Mouse (Mus musculus): Measurements from ENCODE around the gene Ugt1a1. TPM values are rescaled to one million over a fixed set of nuclear protein-coding genes. Genes with fewer than 3 reads are reported as not detected.
"Not testable (repeated sequence)": the region's sequence is repeated elsewhere in the genome, so short reads cannot be mapped to it uniquely, and the experiment has no call there.

Gene Ugt1a1
- polyA plus RNA-seq, 1 experiment from 2014 or later = 14.1 TPM

DNA sequence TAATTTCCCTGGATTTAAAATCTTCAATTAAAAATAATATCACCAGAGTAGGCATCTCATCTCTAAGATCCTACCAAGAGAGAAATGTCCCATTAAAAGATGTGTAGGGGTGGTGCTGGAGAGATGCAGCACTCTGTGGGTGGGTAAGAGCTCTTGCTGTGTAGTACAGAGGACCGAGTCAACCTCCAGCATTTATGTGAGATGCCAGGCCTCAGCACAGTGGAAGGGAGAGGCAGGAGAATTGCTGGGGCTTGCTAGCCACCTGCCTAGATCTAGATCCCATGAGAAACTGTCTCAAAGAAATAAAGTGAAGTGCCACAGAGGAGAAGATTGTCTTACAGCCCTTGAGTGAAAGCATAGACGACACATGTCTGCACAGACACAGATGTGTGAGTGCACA is 4.8 kb downstream of the Ugt1a1 start:
- Histone ChIP-seq H3K27me3 (ENCODE audit: control insufficient read depth, insufficient read depth, low read length) (no peaks in the 10 kb centered on the region), H3K36me3 (ENCODE audit: control insufficient read depth, insufficient read depth, low read length) (no peaks in the 10 kb centered on the region), H3K9ac (ENCODE audit: low read length) (no peak overlapping the region), H3K4me1 (ENCODE audit: control insufficient read depth, insufficient read depth, low read length) (no peaks in the 10 kb centered on the region), H3K4me3 (replicated peaks; ENCODE audit: low read length) (no peak overlapping the region), H3K27ac (ENCODE audit: low read length) (no peak overlapping the region), H3K4me2 (ENCODE audit: low read depth, low read length) (no peak overlapping the region), H3K9me3 (replicated peaks; ENCODE audit: control insufficient read depth, low read length) (peaks cover 55% of the 10 kb centered on the region)
- ATAC-seq (ENCODE audit: insufficient read depth, low FRiP score) = no peak
- 56% methylated on average over 2 of the region's 2 CpGs for WGBS

DNA sequence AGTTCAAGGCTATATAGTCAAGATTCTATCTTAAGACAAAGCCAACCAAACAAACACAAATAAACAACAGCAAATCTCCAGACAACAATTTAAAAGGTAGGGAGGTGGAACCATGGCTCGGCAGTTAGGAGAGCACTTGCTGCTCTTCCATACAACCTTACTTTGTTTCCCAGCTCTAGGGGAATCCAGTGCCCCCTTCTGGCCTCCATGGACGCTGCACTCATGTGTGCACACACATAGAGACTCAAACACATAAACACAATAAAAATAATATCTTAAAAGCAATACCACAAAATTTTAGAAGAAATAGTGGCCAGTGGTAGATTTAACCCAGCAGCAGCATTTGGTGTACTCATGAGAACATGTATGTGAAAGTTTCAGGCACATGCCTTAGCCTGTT is 5.4 kb downstream of the Ugt1a1 start:
- 64% methylated on average over 2 of the region's 2 CpGs for WGBS
- peaks cover 49% of the 10 kb centered on the region for H3K9me3 ChIP-seq (replicated peaks; ENCODE audit: control insufficient read depth, low read length)

GRCm38 (mm10) chr1:88217576-88217975 is 5.8 kb downstream of the Ugt1a1 start:
- Histone ChIP-seq H3K27me3 (ENCODE audit: control insufficient read depth, insufficient read depth, low read length) (no peaks in the 10 kb centered on the region), H3K4me2 (ENCODE audit: low read depth, low read length) (no peak overlapping the region), H3K4me3 (replicated peaks; ENCODE audit: low read length) (no peak overlapping the region), H3K27ac (ENCODE audit: low read length) (no peak overlapping the region), H3K9me3 (replicated peaks; ENCODE audit: control insufficient read depth, low read length) (peaks cover 45% of the 10 kb centered on the region), H3K36me3 (ENCODE audit: control insufficient read depth, insufficient read depth, low read length) (no peaks in the 10 kb centered on the region), H3K4me1 (ENCODE audit: control insufficient read depth, insufficient read depth, low read length) (no peaks in the 10 kb centered on the region), H3K9ac (ENCODE audit: low read length) (no peak overlapping the region)
- no peak for ATAC-seq (ENCODE audit: insufficient read depth, low FRiP score)
- 37% methylated on average over 3 of the region's 3 CpGs for WGBS

More for the DNA sequence above, 5.4 kb downstream of the Ugt1a1 start:
- no peak for ATAC-seq (ENCODE audit: insufficient read depth, low FRiP score)
- H3K9ac ChIP-seq (ENCODE audit: low read length) = no peak overlapping the region
- H3K36me3 ChIP-seq (ENCODE audit: control insufficient read depth, insufficient read depth, low read length) = no peaks in the 10 kb centered on the region
- no peaks in the 10 kb centered on the region for H3K4me1 ChIP-seq (ENCODE audit: control insufficient read depth, insufficient read depth, low read length)
- H3K27ac ChIP-seq (ENCODE audit: low read length) = no peak overlapping the region
- H3K4me3 ChIP-seq (replicated peaks; ENCODE audit: low read length) = no peak overlapping the region
- H3K27me3 ChIP-seq (ENCODE audit: control insufficient read depth, insufficient read depth, low read length) = no peaks in the 10 kb centered on the region
- H3K4me2 ChIP-seq (ENCODE audit: low read depth, low read length) = no peak overlapping the region

DNA sequence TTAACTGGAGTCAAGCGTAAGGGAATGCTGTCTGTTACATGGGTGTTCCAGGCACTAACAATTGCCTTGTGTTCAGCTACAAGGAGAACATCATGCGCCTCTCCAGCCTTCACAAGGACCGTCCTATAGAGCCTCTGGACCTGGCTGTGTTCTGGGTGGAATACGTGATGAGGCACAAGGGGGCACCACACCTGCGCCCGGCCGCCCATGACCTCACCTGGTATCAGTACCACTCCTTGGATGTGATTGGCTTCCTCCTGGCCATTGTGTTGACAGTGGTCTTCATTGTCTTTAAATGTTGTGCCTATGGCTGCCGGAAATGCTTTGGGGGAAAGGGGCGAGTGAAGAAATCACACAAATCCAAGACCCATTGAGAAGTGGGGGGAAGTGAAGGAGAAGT is 6.3 kb downstream of the Ugt1a1 start:
- no peak overlapping the region for H3K27ac ChIP-seq (ENCODE audit: low read length)
- no peaks in the 10 kb centered on the region for H3K36me3 ChIP-seq (ENCODE audit: control insufficient read depth, insufficient read depth, low read length)
- no peaks in the 10 kb centered on the region for H3K27me3 ChIP-seq (ENCODE audit: control insufficient read depth, insufficient read depth, low read length)
- H3K9ac ChIP-seq (ENCODE audit: low read length) = no peak overlapping the region
- H3K4me3 ChIP-seq (replicated peaks; ENCODE audit: low read length) = no peak overlapping the region
- ATAC-seq (ENCODE audit: insufficient read depth, low FRiP score) = no peak
- no peaks in the 10 kb centered on the region for H3K4me1 ChIP-seq (ENCODE audit: control insufficient read depth, insufficient read depth, low read length)
- no peak overlapping the region for H3K4me2 ChIP-seq (ENCODE audit: low read depth, low read length)
- peaks cover 41% of the 10 kb centered on the region for H3K9me3 ChIP-seq (replicated peaks; ENCODE audit: control insufficient read depth, low read length)
- WGBS = 73% methylated on average over 9 of the region's 9 CpGs

DNA sequence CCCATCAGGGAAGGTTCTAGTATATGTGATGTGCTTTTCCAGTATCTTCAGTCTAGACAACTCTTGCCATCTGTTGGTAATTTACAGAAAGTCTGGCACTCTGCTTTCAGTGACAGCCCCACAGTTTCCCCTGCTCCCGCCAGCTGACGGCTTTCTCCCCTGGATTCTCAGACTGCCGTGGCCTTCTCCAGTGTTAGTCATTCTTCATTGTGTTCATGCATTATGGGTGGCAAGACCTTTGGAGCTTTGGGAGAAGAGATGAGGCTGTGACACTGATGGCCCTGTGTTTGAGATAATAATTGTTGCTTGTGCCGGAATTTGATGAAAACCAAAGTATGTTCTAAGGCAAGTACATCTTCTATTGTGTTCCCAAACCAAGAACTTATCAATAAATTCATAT is 6.8 kb downstream of the Ugt1a1 start:
- ATAC-seq (ENCODE audit: insufficient read depth, low FRiP score) = no peak
- no peaks in the 10 kb centered on the region for H3K27me3 ChIP-seq (ENCODE audit: control insufficient read depth, insufficient read depth, low read length)
- no peaks in the 10 kb centered on the region for H3K36me3 ChIP-seq (ENCODE audit: control insufficient read depth, insufficient read depth, low read length)
- no peak overlapping the region for H3K4me2 ChIP-seq (ENCODE audit: low read depth, low read length)
- H3K27ac ChIP-seq (ENCODE audit: low read length) = no peak overlapping the region
- H3K9ac ChIP-seq (ENCODE audit: low read length) = no peak overlapping the region
- H3K4me1 ChIP-seq (ENCODE audit: control insufficient read depth, insufficient read depth, low read length) = no peaks in the 10 kb centered on the region
- H3K4me3 ChIP-seq (replicated peaks; ENCODE audit: low read length) = no peak overlapping the region
- WGBS = 50% methylated on average over 4 of the region's 4 CpGs
- H3K9me3 ChIP-seq (replicated peaks; ENCODE audit: control insufficient read depth, low read length) = peaks cover 35% of the 10 kb centered on the region

DNA sequence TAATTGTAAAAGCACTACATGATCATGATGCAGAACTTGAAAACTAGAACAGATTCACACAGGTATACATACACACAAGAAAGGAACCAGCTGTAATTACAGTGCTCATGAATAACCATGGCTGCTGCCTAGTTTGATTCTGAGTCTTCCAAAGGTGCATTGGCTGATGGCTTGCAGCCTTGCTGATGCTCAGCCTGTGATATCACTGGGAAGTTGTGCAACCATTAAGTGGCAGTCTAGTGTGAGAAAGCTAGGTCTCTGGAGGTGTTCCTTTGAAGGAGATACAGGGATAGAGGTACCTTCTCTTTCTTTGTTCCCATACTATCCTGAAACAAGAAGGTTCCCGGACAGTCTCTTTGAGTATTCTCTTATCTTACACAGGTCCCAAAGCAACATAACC is 7.3 kb downstream of the Ugt1a1 start:
- Histone ChIP-seq H3K27ac (ENCODE audit: low read length) (no peak overlapping the region), H3K9me3 (replicated peaks; ENCODE audit: control insufficient read depth, low read length) (peaks cover 31% of the 10 kb centered on the region), H3K36me3 (ENCODE audit: control insufficient read depth, insufficient read depth, low read length) (no peaks in the 10 kb centered on the region), H3K4me1 (ENCODE audit: control insufficient read depth, insufficient read depth, low read length) (no peaks in the 10 kb centered on the region), H3K27me3 (ENCODE audit: control insufficient read depth, insufficient read depth, low read length) (no peaks in the 10 kb centered on the region), H3K4me2 (ENCODE audit: low read depth, low read length) (no peak overlapping the region), H3K9ac (ENCODE audit: low read length) (no peak overlapping the region), H3K4me3 (replicated peaks; ENCODE audit: low read length) (no peak overlapping the region)
- 22% methylated on average over 1 of the region's 1 CpGs for WGBS
- ATAC-seq (ENCODE audit: insufficient read depth, low FRiP score) = no peak

GRCm38 (mm10) chr1:88220336-88220735 is 8.6 kb downstream of the Ugt1a1 start:
- H3K9ac ChIP-seq (ENCODE audit: low read length) = no peak overlapping the region
- H3K4me2 ChIP-seq (ENCODE audit: low read depth, low read length) = no peak overlapping the region
- H3K27ac ChIP-seq (ENCODE audit: low read length) = no peak overlapping the region
- H3K9me3 ChIP-seq (replicated peaks; ENCODE audit: control insufficient read depth, low read length) = peaks cover 21% of the 10 kb centered on the region
- no peaks in the 10 kb centered on the region for H3K36me3 ChIP-seq (ENCODE audit: control insufficient read depth, insufficient read depth, low read length)
- no peak overlapping the region for H3K4me3 ChIP-seq (replicated peaks; ENCODE audit: low read length)
- no peak for ATAC-seq (ENCODE audit: insufficient read depth, low FRiP score)
- H3K27me3 ChIP-seq (ENCODE audit: control insufficient read depth, insufficient read depth, low read length) = no peaks in the 10 kb centered on the region
- no peaks in the 10 kb centered on the region for H3K4me1 ChIP-seq (ENCODE audit: control insufficient read depth, insufficient read depth, low read length)

- no peaks in the 10 kb centered on the region for H3K27me3 ChIP-seq (ENCODE audit: control insufficient read depth, insufficient read depth, low read length)
Observed at GRCm38 (mm10) chr1:88222216-88222615, 10.5 kb downstream of the Ugt1a1 start.

DNA sequence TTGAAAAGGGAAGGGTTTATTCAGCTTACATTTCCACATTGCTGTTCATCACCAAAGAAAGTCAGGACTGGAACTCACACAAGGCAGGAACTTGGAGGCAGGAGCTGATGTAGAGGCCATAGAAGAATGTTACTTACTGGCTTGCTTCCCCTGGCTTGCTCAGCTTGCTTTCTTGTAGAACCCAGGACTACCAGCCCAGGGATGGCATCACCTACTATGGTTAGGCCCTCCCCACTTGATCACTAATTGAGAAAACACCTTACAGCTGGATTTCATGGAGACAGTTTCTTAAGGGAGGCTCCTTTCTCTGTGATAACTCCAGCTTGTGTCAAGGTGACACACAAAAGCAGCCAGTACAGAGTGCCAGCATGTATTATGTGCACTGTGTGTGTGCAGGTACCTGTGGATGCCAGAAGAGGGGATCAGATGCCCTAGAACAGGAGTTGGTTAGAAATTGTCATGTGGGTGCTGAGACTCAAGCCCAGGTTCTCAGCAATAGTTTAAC is 11.3 kb downstream of the Ugt1a1 start:
- peaks cover 25% of the 10 kb centered on the region for H3K9me3 ChIP-seq (replicated peaks; ENCODE audit: control insufficient read depth, low read length)
- not testable (repeated sequence) for H3K4me1 ChIP-seq (ENCODE audit: control insufficient read depth, insufficient read depth, low read length); H3K4me3 ChIP-seq (replicated peaks; ENCODE audit: low read length); H3K27me3 ChIP-seq (ENCODE audit: control insufficient read depth, insufficient read depth, low read length); H3K27ac ChIP-seq (ENCODE audit: low read length); H3K4me2 ChIP-seq (ENCODE audit: low read depth, low read length); H3K9ac ChIP-seq (ENCODE audit: low read length); H3K36me3 ChIP-seq (ENCODE audit: control insufficient read depth, insufficient read depth, low read length); ATAC-seq (ENCODE audit: insufficient read depth, low FRiP score)

More at GRCm38 (mm10) chr1:88222216-88222615, 10.5 kb downstream of the Ugt1a1 start:
- H3K4me1 ChIP-seq (ENCODE audit: control insufficient read depth, insufficient read depth, low read length) = no peaks in the 10 kb centered on the region
- ATAC-seq (ENCODE audit: insufficient read depth, low FRiP score) = no peak
- H3K4me3 ChIP-seq (replicated peaks; ENCODE audit: low read length) = no peak overlapping the region
- WGBS = 45% methylated on average over 2 of the region's 2 CpGs
- no peak overlapping the region for H3K27ac ChIP-seq (ENCODE audit: low read length)
- H3K9me3 ChIP-seq (replicated peaks; ENCODE audit: control insufficient read depth, low read length) = peaks cover 22% of the 10 kb centered on the region
- no peaks in the 10 kb centered on the region for H3K36me3 ChIP-seq (ENCODE audit: control insufficient read depth, insufficient read depth, low read length)
- no peak overlapping the region for H3K4me2 ChIP-seq (ENCODE audit: low read depth, low read length)
- no peak overlapping the region for H3K9ac ChIP-seq (ENCODE audit: low read length)

- Histone ChIP-seq H3K4me3 (replicated peaks; ENCODE audit: low read length) (no peak overlapping the region), H3K36me3 (ENCODE audit: control insufficient read depth, insufficient read depth, low read length) (no peaks in the 10 kb centered on the region), H3K9me3 (replicated peaks; ENCODE audit: control insufficient read depth, low read length) (peaks cover 31% of the 10 kb centered on the region), H3K9ac (ENCODE audit: low read length) (no peak overlapping the region), H3K27ac (ENCODE audit: low read length) (no peak overlapping the region), H3K4me1 (ENCODE audit: control insufficient read depth, insufficient read depth, low read length) (no peaks in the 10 kb centered on the region), H3K27me3 (ENCODE audit: control insufficient read depth, insufficient read depth, low read length) (no peaks in the 10 kb centered on the region), H3K4me2 (ENCODE audit: low read depth, low read length) (no peak overlapping the region)
- 53% methylated on average over 1 of the region's 1 CpGs for WGBS
- no peak for ATAC-seq (ENCODE audit: insufficient read depth, low FRiP score)
Observed at GRCm38 (mm10) chr1:88223591-88223990, 11.8 kb downstream of the Ugt1a1 start.
